Mouse (Mus musculus) cortical plate, adult 2 months (tissue): ENCODE data around the gene Slc17a5. TPM values are rescaled to one million over a fixed set of nuclear protein-coding genes. Genes with fewer than 3 reads are reported as not detected.
"Not testable (repeated sequence)": the region's sequence is repeated elsewhere in the genome, so short reads cannot be mapped to it uniquely, and the experiment has no call there.

Experiments
- H3K27ac ChIP-seq: fragments of 200-500 bp; 2 replicates; pipeline ENCODE4 v1.5.1; 2012; ENCODE audit warnings: low read length, control low read depth, inconsistent platforms; ENCODE audit not compliant: insufficient read depth
- H3K4me1 ChIP-seq: fragments of 200-500 bp; 2 replicates; pipeline ENCODE4 v1.6.1; 2011; ENCODE audit warnings: low read length; ENCODE audit not compliant: control insufficient read depth, insufficient read depth
- H3K4me3 ChIP-seq: fragments of 200-500 bp; 2 replicates; pipeline ENCODE4 v1.5.1; 2011; ENCODE audit warnings: mild to moderate bottlenecking, low read length, control low read depth; ENCODE audit not compliant: insufficient read depth
- CTCF ChIP-seq: fragments of 200-500 bp; IDR thresholded peaks from 2 replicates; pipeline ENCODE4 v1.5.1; 2011; ENCODE audit warnings: mild to moderate bottlenecking, control low read depth, low read length; ENCODE audit not compliant: insufficient read depth; ENCODE audit errors: extremely low read depth
- POLR2A ChIP-seq: fragments of 200-500 bp; IDR thresholded peaks from 2 replicates; pipeline ENCODE4 v1.6.1; 2011; ENCODE audit warnings: mild to moderate bottlenecking, low read length, control low read depth; ENCODE audit not compliant: insufficient read depth; ENCODE audit errors: extremely low read depth
- polyA plus RNA-seq: library from polyadenylated mRNA; depleted of rRNA; stranded (reverse); fragments of >200 nt; gene quantifications from 2 replicates; pipeline ENCODE4 v1.2.3, GENCODE M21; 2012

Gene Slc17a5
- polyA plus RNA-seq, 1 experiment: 17.4 TPM

GRCm38 (mm10) chr9:78521689-78522088 is 66.2 kb downstream of the Slc17a5 start:
- no peak overlapping the region; the same call in 1 of the 2 replicates for H3K4me3 ChIP-seq
- TF ChIP-seq POLR2A (no peak), CTCF (no peak)
- no peak overlapping the region for H3K27ac ChIP-seq
- H3K4me1 ChIP-seq: peaks cover 5% of the 10 kb centered on the region

GRCm38 (mm10) chr9:78520780-78521601 is 66.8 kb downstream of the Slc17a5 start:
- peaks cover 5% of the 10 kb centered on the region for H3K4me1 ChIP-seq
- TF ChIP-seq POLR2A: no peak
- no peak for TF ChIP-seq CTCF
- H3K27ac ChIP-seq: no peak overlapping the region
- H3K4me3 ChIP-seq: peak overlapping the region; percentile 36

DNA sequence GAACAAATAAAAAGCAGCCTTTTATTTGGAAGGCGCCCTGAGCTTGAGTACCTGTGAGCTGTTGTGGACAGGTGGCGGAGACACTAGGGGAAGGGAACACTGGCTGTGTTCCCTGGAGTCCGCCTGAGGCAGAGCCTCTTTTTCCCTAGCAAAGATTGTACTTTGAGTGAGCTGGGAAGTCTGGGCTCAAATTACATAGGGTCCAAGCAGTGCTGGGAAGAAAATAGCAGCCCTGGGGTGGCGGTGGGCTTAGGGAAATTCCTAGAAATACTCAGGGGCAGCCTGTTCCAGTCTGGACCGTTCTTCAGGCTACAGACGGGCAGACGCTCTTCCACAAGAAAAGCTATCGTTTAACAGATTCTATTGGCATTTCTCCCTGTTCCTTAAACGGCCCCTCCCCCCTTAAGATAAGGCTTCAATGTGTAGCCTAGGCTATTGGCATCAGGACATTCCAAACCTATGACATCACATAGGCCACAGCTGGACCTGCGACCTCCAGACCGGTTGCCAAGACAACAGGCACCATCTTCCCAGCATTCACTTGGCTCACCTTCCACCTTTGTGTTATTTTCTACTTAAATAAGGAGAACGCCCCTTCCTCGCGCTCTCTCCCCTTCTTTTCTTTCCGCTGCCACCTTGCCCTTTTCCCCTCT is 67.6 kb downstream of the Slc17a5 start:
- H3K4me3 ChIP-seq: peak overlapping the region; percentile 36
- H3K4me1 ChIP-seq: peaks cover 5% of the 10 kb centered on the region
- H3K27ac ChIP-seq: no peak overlapping the region
- no peak for TF ChIP-seq CTCF
- no peak for TF ChIP-seq POLR2A

GRCm38 (mm10) chr9:78517237-78517636 is 70.6 kb downstream of the Slc17a5 start:
- H3K27ac ChIP-seq, H3K4me3 ChIP-seq, H3K4me1 ChIP-seq: not testable (repeated sequence)

GRCm38 (mm10) chr9:78516125-78516524 is 71.7 kb downstream of the Slc17a5 start:
- Histone ChIP-seq H3K4me3 (no peak overlapping the region), H3K27ac (no peak overlapping the region), H3K4me1 (peaks cover 5% of the 10 kb centered on the region)
- TF ChIP-seq POLR2A (no peak), CTCF (no peak)

DNA sequence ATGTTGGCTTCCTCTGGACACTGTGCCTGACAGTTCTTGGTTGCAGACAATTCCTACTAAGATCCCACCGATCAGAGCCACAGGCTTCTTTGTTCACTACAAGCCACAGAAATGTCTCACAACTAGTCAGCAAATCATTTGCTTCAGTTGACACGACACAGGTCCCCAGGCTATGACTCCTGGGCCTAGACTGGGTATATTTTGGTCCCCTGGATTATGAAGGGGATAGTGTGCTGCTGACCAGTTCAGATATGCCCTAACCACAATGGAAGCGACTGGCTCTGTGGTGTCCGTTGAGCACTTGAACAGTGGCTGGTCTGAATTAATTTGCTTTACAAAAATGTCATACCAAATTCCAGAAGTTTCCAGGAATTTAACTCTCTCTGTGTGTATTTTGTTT is 73.2 kb downstream of the Slc17a5 start:
- no peak overlapping the region for H3K27ac ChIP-seq
- TF ChIP-seq CTCF (no peak), POLR2A (no peak)
- H3K4me3 ChIP-seq: no peak overlapping the region
- no peaks in the 10 kb centered on the region for H3K4me1 ChIP-seq

DNA sequence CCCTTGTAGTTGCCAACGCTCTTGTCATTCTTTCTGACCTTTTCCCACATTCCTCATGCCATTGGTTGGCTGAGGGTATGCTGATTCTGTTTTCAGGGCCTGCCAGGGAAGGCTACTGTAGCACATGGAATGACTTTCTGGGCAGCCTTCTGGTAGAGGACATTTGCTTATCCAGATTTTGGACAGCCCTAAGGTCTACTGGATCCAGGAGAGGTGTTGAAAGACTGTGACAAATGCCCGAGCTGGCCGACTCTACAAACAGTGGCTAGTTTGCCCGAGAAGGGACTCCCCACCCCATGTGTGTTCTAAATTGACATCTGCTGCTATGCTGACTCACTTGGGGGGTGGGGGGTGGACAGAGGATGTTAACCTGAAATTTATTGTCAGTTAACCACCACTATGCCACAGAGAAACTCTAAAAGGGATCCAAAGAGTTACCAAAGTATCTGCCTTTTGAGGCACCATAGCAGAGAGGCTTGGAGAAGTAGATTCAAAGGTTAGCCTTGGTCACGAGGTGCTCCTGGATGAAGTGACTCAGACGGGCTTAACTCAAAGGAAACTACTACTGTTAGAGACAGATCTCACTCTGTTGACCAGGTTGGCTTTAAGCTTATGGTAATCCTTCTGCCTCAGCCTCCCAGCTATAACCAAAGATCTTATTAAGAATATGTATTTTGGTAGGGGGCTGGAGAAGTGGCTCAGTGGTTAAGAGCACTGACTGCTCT is 73.9 kb downstream of the Slc17a5 start:
- Histone ChIP-seq H3K4me3 (no peak overlapping the region), H3K4me1 (no peaks in the 10 kb centered on the region), H3K27ac (no peak overlapping the region)
- TF ChIP-seq CTCF: no peak
- TF ChIP-seq POLR2A: no peak

GRCm38 (mm10) chr9:78511705-78512104 is 76.1 kb downstream of the Slc17a5 start:
- Histone ChIP-seq H3K4me3 (no peak overlapping the region), H3K27ac (no peak overlapping the region), H3K4me1 (no peaks in the 10 kb centered on the region)
- no peak for TF ChIP-seq POLR2A

- Histone ChIP-seq H3K27ac (no peak overlapping the region), H3K4me1 (0 out of 2 replicates have a peak, but pooled peaks cover under 1% of the 10 kb centered on the region), H3K4me3 (no peak overlapping the region)
- TF ChIP-seq POLR2A (no peak), CTCF (no peak)
These were observed 79.6 kb downstream of the Slc17a5 start for GRCm38 (mm10) chr9:78508106-78508786.
